Mouse (Mus musculus) 3T3-L1 (cell line): ENCODE results near the gene Napa.

Experiments
- DNase-seq: peaks from one replicate; pipeline ENCODE4 v3.0.0-alpha.2; 2015; ENCODE audit warnings: low read depth, low spot score

Gene Napa

GRCm38 (mm10) chr7:16098021-16099017 is at the start of gene Napa:
Gene Napa (plus strand): TSS chr7:16098458.
- DNase-seq, result peak; percentile 99

DNA sequence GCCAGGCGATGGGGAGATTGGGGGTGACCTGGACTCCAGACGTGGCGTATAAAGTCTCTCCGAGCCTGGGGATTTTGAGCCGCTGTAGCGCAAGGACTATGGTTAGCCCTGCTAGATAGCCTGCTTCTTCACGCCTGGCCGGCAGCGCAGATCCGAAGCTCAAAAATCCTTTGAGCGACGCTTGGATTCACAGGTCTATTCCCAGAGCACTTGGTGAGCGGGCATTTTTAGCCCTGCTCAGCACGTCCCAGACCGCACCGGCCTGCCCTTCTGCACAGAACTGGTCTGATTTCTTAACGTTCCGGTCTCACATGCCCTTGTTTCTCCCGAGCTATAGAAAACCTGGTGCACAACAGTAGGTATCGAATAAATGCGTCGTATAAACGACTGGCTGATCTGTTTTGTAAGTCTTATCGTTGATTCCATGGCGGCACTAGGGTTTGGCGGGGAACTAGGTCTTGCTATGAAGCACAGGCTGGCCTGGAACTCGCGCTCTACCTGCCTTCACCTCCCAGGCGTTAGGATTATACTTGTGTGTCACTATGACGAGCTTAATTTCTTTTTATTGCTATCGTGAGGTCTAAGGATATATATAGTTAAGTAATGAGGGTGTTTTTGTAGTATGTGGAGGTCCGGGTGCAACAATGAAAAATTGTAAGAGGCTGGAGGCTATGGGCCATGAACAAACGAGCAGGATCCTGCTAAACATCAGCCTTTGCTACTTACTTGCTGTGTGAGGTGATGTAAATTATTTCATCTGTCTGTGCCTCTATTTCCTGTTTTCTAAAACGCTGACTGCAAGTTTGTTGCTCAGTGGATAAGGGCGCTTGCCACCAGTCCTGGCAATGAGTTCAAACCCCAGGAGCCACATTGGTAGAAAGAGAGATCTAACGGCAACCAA is 49.3 kb upstream of the Napa start:
- peak; percentile 46 for DNase-seq

DNA sequence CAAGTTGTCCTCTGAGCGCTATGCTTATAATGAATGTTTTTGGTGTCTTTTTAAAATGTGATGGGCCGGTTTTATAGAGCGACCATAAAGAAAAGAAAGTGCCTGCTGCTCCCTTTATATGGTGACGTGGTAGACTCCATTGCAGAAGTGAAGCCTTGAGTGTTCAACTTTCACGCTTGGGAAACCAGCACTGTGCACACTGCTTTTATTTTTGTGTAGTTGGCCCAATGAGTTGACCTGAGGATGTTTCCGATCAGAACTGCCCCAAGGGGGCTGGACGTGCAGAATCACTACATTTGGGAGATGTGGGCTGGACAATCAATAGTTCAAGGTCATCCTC is 48.7 kb upstream of the Napa start:
- DNase-seq, result no peak

DNA sequence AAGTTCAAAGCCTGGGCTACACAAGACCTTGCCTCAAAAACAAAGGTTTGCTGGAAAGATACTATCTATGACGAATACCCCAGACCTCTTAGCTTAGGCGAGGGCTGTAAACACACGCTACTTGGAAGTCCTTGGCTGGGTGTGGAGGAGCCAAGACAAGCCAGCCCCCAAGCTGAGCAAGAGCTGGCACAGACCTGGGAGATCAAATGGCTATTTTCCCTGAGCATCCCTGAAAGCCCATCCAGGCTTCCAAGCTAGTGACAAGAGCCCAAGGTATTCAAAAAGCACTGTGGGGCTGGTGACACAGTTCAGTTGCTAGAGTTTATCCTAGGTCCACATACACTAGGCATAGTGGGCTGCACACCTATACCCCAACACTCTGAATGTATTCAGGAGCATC is 47.7 kb upstream of the Napa start:
- DNase-seq, result no peak

DNA sequence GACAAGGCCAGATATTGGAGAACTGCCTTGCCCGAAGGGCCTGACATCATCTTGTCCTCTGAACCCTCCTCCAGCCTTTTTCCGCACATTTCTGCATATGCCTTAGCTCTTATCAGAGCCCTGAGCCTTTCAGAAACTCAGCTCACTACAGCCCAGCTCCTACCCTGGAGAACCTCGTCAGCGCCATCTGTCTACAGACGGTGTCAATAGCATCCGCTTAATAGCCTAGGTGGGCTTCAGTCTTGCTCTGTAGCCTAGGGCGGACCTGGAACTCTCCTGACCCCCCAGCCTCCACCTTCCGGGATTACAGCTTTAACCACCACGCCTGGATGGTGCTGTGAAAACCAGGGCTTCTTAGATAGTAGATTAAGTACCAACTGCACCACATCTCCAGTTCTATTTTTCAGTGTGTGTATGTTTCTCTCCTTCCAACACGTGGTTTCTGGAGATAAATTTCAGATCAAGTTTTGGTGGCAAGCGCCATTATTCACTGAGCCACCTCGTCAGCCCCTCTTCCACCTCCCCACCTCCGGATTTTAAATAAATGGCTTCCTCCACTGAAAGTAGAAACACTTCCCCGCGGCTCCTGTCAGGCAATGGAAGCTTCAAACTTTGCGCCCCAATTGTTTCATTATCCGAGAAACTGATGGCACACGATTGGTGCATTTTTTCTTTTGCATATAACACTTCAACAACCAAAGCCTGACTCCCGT is 46.2 kb upstream of the Napa start:
- DNase-seq, result peak; percentile 83

GRCm38 (mm10) chr7:16052684-16053083 is 45.6 kb upstream of the Napa start:
- DNase-seq, result peak; percentile 90

- peak; percentile 61 for DNase-seq
Measured at GRCm38 (mm10) chr7:16053105-16053504, 45.2 kb upstream of the Napa start.

DNA sequence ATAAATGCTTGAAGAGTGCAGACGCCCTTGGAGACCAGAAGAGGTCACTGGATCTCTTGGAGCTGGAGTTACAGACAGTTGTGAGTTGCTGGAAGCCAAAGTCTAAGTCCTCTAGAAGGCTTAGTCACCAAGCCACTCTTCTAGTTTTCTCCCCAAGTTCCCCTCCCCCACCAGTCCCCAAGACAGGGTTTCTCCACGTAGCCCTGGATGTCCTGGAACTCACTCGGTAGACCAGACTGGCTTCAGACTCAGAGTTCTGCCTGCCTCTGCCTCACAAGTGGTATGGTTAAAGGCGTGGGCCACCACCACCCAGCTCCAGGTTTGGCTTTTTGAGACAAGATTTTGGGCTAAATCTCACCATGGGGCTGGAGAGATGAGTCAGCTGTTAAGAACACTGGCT is 43.3 kb upstream of the Napa start:
- DNase-seq, result peak; percentile 33

GRCm38 (mm10) chr7:16055665-16056064 is 42.6 kb upstream of the Napa start:
- no peak for DNase-seq

- DNase-seq, result peak; percentile 57
Measured at GRCm38 (mm10) chr7:16056459-16057135, 41.7 kb upstream of the Napa start.

- peak; percentile 56 for DNase-seq
Measured at GRCm38 (mm10) chr7:16057136-16057534, 41.1 kb upstream of the Napa start.

DNA sequence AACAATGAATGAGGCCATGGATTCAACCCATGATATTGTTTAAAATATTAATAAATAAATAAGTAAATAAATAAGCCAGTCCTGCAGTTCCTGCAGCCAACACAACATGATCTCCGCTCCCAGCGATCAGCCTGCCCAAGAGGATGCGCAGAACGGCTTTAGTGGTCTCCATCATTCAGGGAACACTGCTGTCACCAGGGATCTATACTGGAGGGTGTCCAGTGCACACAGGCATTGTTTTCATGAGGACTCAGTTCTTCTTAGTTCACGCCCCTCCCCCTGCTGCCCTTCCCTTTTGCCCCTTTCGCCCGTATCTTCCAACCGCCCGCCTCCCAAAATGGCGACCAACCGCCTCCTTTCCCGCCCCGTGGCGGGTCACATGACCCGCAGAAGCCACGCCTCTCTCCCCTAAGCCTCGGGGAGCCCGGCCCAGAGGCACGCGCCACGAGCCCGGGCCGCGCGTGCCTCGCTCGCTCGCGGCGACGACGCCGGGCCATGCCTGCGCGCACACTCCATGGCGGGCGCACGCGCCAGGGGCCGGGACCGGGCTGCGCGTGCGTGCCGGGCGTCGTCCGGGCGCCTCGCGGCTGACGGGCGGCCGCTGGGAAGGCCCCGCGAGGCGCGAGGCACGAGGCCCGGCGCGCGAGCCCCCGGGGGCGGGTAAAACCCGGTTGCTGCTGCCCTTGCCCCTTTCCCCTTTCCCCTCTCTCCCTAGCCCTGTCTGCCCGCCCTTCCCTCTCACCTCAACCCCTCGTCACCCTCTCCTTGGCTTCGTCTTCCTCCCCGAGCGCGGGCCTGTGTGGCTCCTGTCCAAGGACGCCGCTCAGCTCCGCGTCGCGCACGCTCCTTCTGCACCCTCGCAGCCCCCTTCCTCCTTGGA is 36.8 kb upstream of the Napa start, which contains the start of gene Zfp541:
Gene Zfp541 (plus strand): TSS at position 596 of the 880 bp plus-strand sequence.
- DNase-seq, result no peak

DNA sequence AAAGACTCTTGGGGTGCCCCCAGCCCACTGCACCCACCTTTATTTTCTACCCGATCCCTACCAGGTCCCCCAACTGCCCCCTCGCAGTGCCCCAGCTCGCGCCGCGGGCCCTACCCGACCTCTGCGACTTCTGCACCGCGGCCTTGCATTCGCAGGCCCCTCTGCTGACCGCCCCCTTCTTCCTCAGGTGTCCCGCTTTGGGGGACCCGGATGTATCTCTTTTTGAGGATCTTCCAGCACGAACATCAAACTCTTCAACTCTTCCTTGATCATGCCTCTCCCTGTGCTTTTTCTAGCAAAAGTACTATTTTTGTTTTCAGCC is 36.2 kb upstream of the Napa start:
- DNase-seq, result no peak

DNA sequence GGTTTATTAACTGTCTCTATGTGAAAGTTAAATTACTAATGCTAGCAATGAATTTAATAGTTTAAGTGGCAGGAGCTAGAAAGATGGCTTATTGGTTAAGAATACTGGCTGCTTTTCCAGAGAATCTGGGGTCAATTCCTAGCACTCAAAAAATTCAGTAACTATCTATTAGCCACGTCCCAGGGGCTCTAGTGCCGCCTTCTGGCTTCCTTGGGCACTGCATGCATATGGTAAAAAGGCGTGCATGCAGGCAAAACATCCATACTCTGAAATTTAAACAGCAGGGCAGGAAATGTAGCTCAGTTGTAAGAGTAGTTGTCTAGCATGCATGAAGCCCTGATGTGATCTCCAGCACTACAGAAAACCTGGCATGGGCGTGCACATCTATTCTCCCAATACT is 34.8 kb upstream of the Napa start:
- peak; percentile 2 for DNase-seq

- DNase-seq, result no peak
Measured at GRCm38 (mm10) chr7:16070846-16071245, 27.4 kb upstream of the Napa start.

- no peak for DNase-seq
Measured at GRCm38 (mm10) chr7:16071906-16072305, 26.4 kb upstream of the Napa start.

DNA sequence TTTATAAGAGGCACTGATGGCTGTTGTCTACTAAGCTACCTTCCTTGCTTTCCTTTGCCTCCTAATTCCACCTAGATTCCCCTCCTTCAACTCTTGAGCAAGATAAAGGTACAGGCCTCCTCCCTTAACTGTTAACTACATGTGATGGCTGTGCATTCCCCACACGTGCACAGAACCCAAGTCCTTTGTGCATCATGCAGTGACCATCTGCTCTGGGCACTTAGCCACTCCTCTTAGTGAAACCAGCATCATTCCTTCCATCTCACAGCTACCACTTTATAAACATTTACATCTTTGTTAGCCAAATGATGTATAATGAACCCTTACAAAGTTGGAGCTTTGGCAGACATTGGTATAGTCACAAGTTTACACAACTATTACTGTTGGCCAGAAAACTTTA is 18.3 kb upstream of the Napa start:
- no peak for DNase-seq

DNA sequence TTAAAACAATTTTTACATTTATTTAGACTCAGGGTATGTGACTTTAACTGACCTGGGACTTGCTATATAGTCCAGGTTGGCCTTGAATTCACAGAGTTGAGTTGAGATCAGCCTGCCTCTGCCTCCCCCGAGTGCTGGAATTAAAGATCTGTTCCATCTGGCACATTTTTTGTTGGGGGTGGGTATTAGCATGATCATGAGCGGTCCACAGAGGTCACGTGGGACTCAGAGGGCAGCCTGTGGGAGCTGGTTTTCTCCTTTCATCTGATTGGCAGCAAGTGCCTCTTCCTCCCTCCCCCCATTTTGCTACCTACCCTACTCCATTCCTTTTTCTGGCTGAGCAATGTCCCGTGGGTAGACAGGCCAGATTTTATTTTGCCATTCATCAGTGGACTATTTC is 17.7 kb upstream of the Napa start:
- no peak for DNase-seq

DNA sequence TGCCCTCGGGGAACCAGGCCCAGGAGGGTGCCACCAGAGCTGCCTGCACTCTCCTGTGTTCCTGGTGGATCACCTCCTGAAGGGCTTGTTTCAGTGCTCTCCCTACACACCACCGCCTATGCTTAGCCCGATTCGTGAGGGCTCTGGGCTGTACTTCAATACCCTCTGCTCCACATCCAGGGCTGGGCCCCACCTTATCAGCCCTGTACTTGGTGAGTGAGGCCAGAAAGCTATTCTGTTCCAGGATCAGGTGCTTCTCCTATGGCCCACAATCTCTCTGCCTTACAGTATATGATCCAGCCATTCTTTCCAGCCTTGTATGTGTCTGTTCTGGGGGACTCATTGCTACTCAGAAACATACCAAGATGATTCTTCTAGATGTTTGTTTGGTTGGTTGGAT is 14.9 kb upstream of the Napa start:
- DNase-seq, result no peak

DNA sequence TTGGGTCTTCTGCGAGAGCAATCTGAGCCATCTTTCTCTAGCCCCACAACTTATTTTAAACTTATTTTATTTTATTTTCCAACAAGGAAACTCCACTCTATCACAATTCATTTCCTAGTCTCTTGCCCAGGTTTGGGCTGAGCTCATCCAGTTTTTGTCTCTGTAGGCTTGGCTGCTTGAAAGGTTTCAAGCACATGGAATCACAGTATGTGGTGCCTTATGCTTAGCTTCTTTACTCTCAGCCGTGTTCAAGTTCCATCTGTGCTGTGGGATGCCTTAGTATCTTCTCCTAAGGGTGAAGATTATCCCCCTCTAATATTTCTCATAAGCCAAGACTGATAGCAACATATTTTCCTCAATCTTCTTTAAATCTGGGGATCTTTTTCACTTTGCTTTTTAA is 10.7 kb upstream of the Napa start:
- DNase-seq, result no peak
